Mouse (Mus musculus): ENCODE results near the gene Dupd1. TPM values are rescaled to one million over a fixed set of nuclear protein-coding genes. Genes with fewer than 3 reads are reported as not detected.
A peak's percentile ranks its signal among the peaks of the same experiment; 100 is the strongest.

The Dupd1 gene
- polyA plus RNA-seq, 1 experiment from 2014 or later = not detected

DNA sequence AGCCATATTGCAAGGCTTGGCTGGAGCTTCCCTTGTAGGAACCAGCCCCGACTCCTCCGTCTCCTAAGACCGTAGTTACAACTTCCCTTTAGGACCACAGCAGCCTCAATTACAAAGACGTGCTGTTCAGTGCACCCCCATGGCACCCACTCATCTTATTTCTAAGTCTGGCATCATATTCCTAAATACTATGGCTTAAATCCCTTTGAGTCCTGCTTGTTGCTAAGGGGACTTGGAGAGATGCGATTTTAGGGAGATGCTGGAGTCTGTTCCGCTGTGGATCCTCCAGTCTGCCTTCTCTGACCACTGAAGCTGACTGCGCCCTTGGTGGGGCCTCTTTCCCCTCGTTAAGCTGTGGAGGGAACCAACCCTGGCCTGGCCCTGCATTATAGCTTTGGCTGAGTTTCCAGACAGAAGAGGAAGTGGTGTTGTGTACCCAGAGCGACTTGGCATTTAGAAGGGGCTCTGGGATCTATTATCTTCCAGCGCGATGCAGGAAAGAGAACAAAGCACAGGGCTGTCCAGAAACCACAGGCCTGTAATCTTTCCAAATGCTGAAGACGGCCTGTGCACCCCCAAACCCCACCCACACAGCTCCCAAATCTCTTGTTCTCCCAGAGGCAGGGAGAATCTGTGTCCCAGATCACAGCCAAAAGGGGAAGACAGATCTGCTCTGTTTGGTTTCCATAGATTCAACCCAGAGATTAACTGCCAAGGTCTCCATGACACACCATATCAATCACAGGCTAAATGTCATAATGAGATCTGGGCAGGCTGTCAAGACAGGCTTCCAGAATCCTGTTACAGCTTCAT lies 7.4 kb downstream of the Dupd1 start:
- Histone ChIP-seq H3K4me2 (ENCODE audit: low read depth, low read length) (no peak overlapping the region), H3K9ac (ENCODE audit: low read depth, low read length) (no peak overlapping the region), H3K27ac (ENCODE audit: low read length) (peak overlapping the region; percentile 9), H3K4me3 (ENCODE audit: low read length) (no peak overlapping the region), H3K27me3 (replicated peaks; ENCODE audit: control insufficient read depth, insufficient read depth, low read length) (no peaks in the 10 kb centered on the region), H3K4me1 (ENCODE audit: control insufficient read depth, insufficient read depth, low read length) (peaks cover 4% of the 10 kb centered on the region; the same call in 1 of the 2 replicates), H3K9me3 (ENCODE audit: control insufficient read depth, low read length) (no peaks in the 10 kb centered on the region), H3K36me3 (ENCODE audit: control insufficient read depth, insufficient read depth, low read length) (no peaks in the 10 kb centered on the region)
- peak; percentile 56 for ATAC-seq
- 57% methylated on average over 12 of the region's 12 CpGs for WGBS

DNA sequence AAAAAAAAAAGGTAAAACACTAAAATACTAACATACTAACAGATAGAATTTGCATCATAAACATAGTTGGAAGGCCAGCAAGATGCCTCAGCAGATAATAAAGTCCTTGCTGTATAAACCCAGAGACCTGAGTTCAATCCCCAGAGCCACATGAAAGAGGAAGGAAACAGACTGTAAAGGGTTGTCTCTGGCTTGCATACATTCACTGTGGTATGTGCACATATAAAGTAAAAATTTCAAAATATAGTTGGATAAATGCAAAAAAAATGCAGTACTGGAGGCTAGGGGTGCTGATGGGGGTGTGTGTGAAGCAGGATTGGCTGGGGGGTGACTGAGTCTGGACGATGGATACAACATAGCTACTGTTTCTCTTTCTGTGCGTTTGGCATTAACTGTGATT lies 8.9 kb downstream of the Dupd1 start:
- H3K27me3 ChIP-seq (replicated peaks; ENCODE audit: control insufficient read depth, insufficient read depth, low read length) = no peaks in the 10 kb centered on the region
- H3K4me2 ChIP-seq (ENCODE audit: low read depth, low read length) = no peak overlapping the region
- peaks cover 4% of the 10 kb centered on the region; the same call in 1 of the 2 replicates for H3K4me1 ChIP-seq (ENCODE audit: control insufficient read depth, insufficient read depth, low read length)
- no peak overlapping the region for H3K4me3 ChIP-seq (ENCODE audit: low read length)
- ATAC-seq = no peak
- WGBS = 81% methylated on average over 2 of the region's 2 CpGs
- no peaks in the 10 kb centered on the region for H3K36me3 ChIP-seq (ENCODE audit: control insufficient read depth, insufficient read depth, low read length)
- no peak overlapping the region for H3K27ac ChIP-seq (ENCODE audit: low read length)
- H3K9ac ChIP-seq (ENCODE audit: low read depth, low read length) = no peak overlapping the region
- no peaks in the 10 kb centered on the region for H3K9me3 ChIP-seq (ENCODE audit: control insufficient read depth, low read length)

DNA sequence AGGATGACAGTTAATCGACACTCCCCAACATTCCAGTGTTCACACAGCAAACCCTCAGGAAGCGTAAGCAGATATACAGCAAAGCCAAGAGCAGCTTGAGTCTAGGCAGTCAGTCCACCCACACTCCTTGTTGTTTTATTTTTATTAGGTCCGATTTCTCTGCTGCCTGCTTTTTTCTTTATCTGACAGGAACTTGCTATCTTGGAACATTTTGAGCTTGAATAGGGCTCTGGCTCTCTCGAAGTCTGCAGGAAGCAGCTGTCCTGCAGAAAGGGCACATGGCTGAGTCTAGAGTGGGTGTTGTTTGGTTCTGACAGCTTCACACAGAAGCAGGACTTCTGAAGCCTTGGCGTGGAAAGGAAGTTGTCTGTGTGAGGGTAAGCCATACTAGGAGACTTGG lies 11.1 kb downstream of the Dupd1 start:
- Histone ChIP-seq H3K36me3 (ENCODE audit: control insufficient read depth, insufficient read depth, low read length) (no peaks in the 10 kb centered on the region), H3K4me2 (ENCODE audit: low read depth, low read length) (no peak overlapping the region), H3K4me1 (ENCODE audit: control insufficient read depth, insufficient read depth, low read length) (peaks cover 4% of the 10 kb centered on the region; the same call in 1 of the 2 replicates), H3K4me3 (ENCODE audit: low read length) (no peak overlapping the region), H3K27me3 (replicated peaks; ENCODE audit: control insufficient read depth, insufficient read depth, low read length) (no peaks in the 10 kb centered on the region), H3K9ac (ENCODE audit: low read depth, low read length) (no peak overlapping the region), H3K9me3 (ENCODE audit: control insufficient read depth, low read length) (no peaks in the 10 kb centered on the region), H3K27ac (ENCODE audit: low read length) (no peak overlapping the region)
- ATAC-seq = no peak
- 56% methylated on average over 5 of the region's 5 CpGs for WGBS

DNA sequence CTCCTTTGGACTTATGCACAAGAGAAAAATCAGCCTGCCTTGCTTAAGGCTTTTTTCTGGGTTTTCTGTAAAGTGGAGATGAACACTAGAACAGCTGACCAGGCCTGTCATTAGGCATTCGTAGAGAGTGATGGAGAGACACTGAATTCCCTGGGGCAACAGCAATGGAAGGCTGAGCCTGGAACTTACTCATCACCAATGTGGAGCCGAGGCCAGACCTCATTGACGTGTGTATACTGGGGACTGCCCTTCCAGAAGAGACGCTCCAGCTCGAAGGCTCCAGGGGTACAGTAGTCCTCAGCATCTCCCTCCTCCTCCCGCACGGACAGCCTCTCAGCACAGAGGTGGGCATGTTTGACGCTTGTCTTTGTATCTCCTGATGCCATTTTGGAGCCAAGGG lies 11.7 kb downstream of the Dupd1 start:
- ATAC-seq = no peak
- H3K4me3 ChIP-seq (ENCODE audit: low read length) = no peak overlapping the region
- no peak overlapping the region for H3K9ac ChIP-seq (ENCODE audit: low read depth, low read length)
- H3K4me1 ChIP-seq (ENCODE audit: control insufficient read depth, insufficient read depth, low read length) = peaks cover 4% of the 10 kb centered on the region; the same call in 1 of the 2 replicates
- no peak overlapping the region for H3K27ac ChIP-seq (ENCODE audit: low read length)
- no peaks in the 10 kb centered on the region for H3K9me3 ChIP-seq (ENCODE audit: control insufficient read depth, low read length)
- no peaks in the 10 kb centered on the region for H3K27me3 ChIP-seq (replicated peaks; ENCODE audit: control insufficient read depth, insufficient read depth, low read length)
- H3K36me3 ChIP-seq (ENCODE audit: control insufficient read depth, insufficient read depth, low read length) = no peaks in the 10 kb centered on the region
- WGBS = 89% methylated on average over 8 of the region's 8 CpGs
- no peak overlapping the region for H3K4me2 ChIP-seq (ENCODE audit: low read depth, low read length)

DNA sequence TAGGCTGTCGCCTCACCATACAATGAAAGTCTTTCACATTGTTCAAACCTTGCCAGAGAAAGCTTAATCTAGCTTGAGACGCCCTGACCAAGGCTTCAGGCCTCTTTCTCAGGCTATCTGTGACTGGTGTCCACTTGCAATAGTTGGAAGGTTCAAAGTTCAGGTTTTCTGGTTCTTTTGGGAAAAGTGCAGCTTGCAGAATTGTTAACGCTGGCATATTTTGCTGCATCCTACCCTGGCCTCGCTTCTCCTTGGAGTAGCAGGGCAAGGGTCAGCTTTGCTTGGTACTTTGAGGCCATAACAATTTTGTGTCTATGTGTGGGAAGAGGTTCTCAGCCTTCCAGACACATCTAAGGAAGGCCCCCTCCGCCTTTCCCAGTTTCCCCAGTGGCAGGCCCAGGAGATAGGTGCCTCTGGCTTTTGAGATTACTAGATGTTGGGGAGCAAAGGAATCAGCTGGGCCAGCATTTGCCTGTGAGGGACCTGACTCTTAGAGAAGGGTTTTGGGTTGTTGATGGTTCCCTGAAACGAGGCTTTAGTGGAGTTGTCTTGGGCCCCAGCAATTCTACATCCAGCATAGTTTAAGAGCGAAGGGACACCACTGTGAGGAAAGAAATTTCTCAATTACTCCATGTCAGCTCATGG lies 18.1 kb downstream of the Dupd1 start:
- Histone ChIP-seq H3K4me3 (ENCODE audit: low read length) (no peak overlapping the region), H3K4me2 (ENCODE audit: low read depth, low read length) (no peak overlapping the region), H3K4me1 (ENCODE audit: control insufficient read depth, insufficient read depth, low read length) (no peaks in the 10 kb centered on the region), H3K27ac (ENCODE audit: low read length) (no peak overlapping the region), H3K9me3 (ENCODE audit: control insufficient read depth, low read length) (no peaks in the 10 kb centered on the region), H3K9ac (ENCODE audit: low read depth, low read length) (no peak overlapping the region), H3K36me3 (ENCODE audit: control insufficient read depth, insufficient read depth, low read length) (no peaks in the 10 kb centered on the region), H3K27me3 (replicated peaks; ENCODE audit: control insufficient read depth, insufficient read depth, low read length) (no peaks in the 10 kb centered on the region)
- 84% methylated on average over 7 of the region's 7 CpGs for WGBS
- ATAC-seq = no peak

DNA sequence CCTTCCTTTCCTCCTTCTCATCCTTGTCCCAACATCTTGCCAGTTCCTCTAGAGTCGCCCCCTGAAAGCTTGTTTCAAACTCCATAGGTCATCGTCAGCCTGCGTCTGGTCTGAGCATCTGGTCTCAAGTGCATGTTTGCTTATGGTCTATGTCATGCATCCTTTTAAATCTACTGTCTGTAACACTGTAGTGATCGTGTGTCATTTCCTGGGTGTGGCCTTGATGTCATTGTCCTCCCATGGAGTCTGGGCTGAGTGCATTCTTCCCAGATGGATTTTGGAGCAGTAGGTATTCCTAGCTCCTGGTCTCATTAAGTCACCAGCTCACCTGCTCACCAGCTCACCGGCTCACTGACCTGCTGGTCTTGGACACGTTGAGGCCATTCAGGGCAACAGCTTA lies 19.4 kb downstream of the Dupd1 start:
- no peaks in the 10 kb centered on the region for H3K27me3 ChIP-seq (replicated peaks; ENCODE audit: control insufficient read depth, insufficient read depth, low read length)
- H3K27ac ChIP-seq (ENCODE audit: low read length) = no peak overlapping the region
- H3K9me3 ChIP-seq (ENCODE audit: control insufficient read depth, low read length) = no peaks in the 10 kb centered on the region
- H3K4me3 ChIP-seq (ENCODE audit: low read length) = no peak overlapping the region
- 65% methylated on average over 6 of the region's 6 CpGs for WGBS
- H3K4me1 ChIP-seq (ENCODE audit: control insufficient read depth, insufficient read depth, low read length) = no peaks in the 10 kb centered on the region
- H3K4me2 ChIP-seq (ENCODE audit: low read depth, low read length) = no peak overlapping the region
- no peak for ATAC-seq
- no peak overlapping the region for H3K9ac ChIP-seq (ENCODE audit: low read depth, low read length)
- no peaks in the 10 kb centered on the region for H3K36me3 ChIP-seq (ENCODE audit: control insufficient read depth, insufficient read depth, low read length)

DNA sequence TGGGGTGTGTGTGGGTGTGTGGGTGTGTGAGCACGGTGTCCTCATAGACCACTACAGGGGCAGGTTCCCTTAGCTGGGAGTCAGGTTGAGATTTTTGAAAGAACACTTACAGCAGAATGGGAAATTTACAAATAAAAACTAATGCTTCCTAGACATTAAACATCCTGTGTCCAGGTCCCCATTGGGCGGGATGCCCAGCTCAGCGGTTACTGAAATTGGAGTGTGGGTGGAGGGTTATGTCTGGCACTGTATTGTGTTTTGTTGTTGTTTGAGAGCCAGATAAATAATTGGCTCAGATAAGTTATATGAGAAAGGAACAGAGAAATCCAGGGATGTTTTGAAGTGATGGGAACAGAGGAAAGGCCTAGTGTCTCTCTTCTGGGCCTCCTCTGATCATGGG lies 23.3 kb downstream of the Dupd1 start:
- no peak for ATAC-seq
- Histone ChIP-seq H3K9ac (ENCODE audit: low read depth, low read length) (no peak overlapping the region), H3K9me3 (ENCODE audit: control insufficient read depth, low read length) (no peaks in the 10 kb centered on the region), H3K4me3 (ENCODE audit: low read length) (no peak overlapping the region), H3K4me1 (ENCODE audit: control insufficient read depth, insufficient read depth, low read length) (peaks cover 6% of the 10 kb centered on the region; the same call in 1 of the 2 replicates), H3K27ac (ENCODE audit: low read length) (no peak overlapping the region), H3K27me3 (replicated peaks; ENCODE audit: control insufficient read depth, insufficient read depth, low read length) (peaks cover 9% of the 10 kb centered on the region; the same call in 1 of the 2 replicates), H3K36me3 (ENCODE audit: control insufficient read depth, insufficient read depth, low read length) (no peaks in the 10 kb centered on the region), H3K4me2 (ENCODE audit: low read depth, low read length) (no peak overlapping the region)
- WGBS = 82% methylated on average over 3 of the region's 3 CpGs

DNA sequence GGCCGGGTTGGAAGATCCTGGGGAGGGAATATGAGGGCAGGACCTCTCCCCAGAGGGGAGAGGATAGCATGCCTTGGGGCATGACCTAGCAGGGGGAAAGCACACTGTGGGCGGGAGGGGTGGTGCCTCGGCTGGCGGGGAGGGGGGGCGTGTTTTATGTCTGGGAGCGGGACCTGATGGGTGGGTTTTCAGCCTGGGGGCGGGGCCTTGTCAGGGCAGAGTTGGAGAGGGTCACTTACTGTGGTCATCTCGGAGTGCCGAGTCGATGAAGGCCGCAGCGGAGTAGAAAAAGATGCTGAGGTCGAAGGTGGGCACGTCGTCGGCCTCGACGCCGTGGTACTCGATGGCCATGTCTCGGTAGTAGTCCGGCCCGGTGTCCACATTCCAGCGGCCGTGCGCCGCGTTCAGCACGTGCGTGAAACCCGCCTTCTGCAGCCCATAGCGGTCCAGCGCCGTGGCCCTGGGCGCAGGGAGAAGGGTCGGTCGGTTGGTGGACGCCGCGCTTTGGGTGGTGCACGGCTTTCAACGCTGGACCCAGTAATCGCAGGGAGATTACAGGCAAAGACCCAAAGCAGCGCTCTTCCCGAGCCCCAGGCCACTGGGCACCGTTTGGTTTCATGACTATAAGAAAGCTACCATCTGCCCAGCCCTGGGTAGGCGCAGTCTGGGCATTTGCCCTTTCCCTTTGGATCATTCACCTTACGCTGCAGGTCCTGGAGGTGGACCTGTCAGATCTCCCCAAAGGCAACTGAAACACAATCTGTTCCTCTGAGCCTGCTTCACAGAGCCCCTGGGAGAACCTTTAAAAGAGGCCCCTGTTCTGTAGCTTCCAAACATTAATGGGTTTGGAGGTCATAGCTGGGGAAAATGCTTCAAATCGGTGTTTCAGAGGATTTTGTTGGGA lies 27.7 kb downstream of the Dupd1 start:
- H3K27me3 ChIP-seq (replicated peaks; ENCODE audit: control insufficient read depth, insufficient read depth, low read length) = peaks cover 9% of the 10 kb centered on the region; the same call in 1 of the 2 replicates
- H3K4me3 ChIP-seq (ENCODE audit: low read length) = peak overlapping the region; percentile 39
- peaks cover 14% of the 10 kb centered on the region for H3K4me1 ChIP-seq (ENCODE audit: control insufficient read depth, insufficient read depth, low read length)
- no peaks in the 10 kb centered on the region for H3K9me3 ChIP-seq (ENCODE audit: control insufficient read depth, low read length)
- H3K4me2 ChIP-seq (ENCODE audit: low read depth, low read length) = peak overlapping the region; percentile 79
- peak overlapping the region; percentile 30; the same call in 1 of the 2 replicates for H3K9ac ChIP-seq (ENCODE audit: low read depth, low read length)
- ATAC-seq = peak; percentile 41
- H3K27ac ChIP-seq (ENCODE audit: low read length) = no peak overlapping the region
- no peaks in the 10 kb centered on the region for H3K36me3 ChIP-seq (ENCODE audit: control insufficient read depth, insufficient read depth, low read length)
- 10% methylated on average over 49 of the region's 49 CpGs for WGBS
